Mouse (Mus musculus) C2C12 (cell line): Measurements from ENCODE around the gene Hyal3.

Experiments used
- CTCF ChIP-seq: IDR thresholded peaks from one replicate; pipeline ENCODE4 v1.5.1; 2011; ENCODE audit not compliant: control insufficient read depth, insufficient read depth, insufficient read length
- MYOD1 ChIP-seq: IDR thresholded peaks from one replicate; pipeline ENCODE4 v1.6.1; 2011; ENCODE audit warnings: low read depth; ENCODE audit not compliant: control insufficient read depth, insufficient read length
- USF1 ChIP-seq: IDR thresholded peaks from one replicate; pipeline ENCODE4 v1.6.1; 2011; ENCODE audit warnings: low read depth, mild to moderate bottlenecking, control low read depth, moderate library complexity

GRCm38 (mm10) chr9:107548820-107549219, 31.8 kb upstream of the Hyal3 start:
- no peak for TF ChIP-seq CTCF
- no peak for TF ChIP-seq USF1
- no peak for TF ChIP-seq MYOD1
